Mouse (Mus musculus) lung, postnatal 0 days (tissue): ENCODE results near the gene Aurkaip1.

Experiments
- CTCF ChIP-seq: IDR thresholded peaks from 2 replicates; pipeline ENCODE4 v1.5.1; 2016; ENCODE audit warnings: antibody characterized with exemption, mild to moderate bottlenecking
- EP300 ChIP-seq: IDR thresholded peaks from 2 replicates; pipeline ENCODE4 v1.6.1; 2016; ENCODE audit warnings: antibody characterized with exemption, mild to moderate bottlenecking, control low read depth

DNA sequence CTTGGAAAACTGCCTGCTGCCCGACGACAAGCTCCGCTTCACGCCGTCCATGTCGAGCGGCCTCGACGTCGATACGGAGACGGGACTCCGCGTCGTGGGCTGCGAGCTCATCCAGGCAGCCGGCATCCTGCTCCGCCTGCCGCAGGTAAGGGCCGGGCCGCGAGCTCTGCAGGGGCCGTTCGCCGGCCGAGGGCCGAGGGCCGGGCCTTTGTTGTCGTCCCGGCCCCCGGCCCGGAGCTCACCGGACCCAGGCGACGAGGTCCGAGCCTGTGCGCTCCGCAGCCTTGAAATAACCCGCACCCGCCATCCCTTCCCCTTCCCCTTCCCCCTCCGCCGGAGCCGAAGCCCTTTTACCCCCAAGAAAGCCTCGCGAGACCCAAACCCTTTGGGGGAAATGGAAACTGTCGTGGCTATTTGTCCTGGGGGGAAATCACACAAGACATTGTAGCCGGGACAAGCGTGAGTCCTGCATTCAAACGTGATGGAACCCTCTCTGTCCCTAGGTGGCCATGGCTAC, 18.3 kb upstream of the Aurkaip1 start:
- TF ChIP-seq CTCF (no peak), EP300 (no peak)
